Mouse (Mus musculus) stomach, postnatal 0 days (tissue): Measurements from ENCODE around the gene Oaz1. TPM values are rescaled to one million over a fixed set of nuclear protein-coding genes. Genes with fewer than 3 reads are reported as not detected.
A peak's percentile ranks its signal among the peaks of the same experiment; 100 is the strongest.

Source experiments
- ATAC-seq: fragments of 200-750 bp; cut with Nextera tagmentation; 2 replicates; pipeline ENCODE4 v1.8.0; 2017; ENCODE audit not compliant: low FRiP score, low TSS enrichment
- DNase-seq: peaks from one replicate; pipeline ENCODE4 v3.0.0-alpha.2; 2016; ENCODE audit warnings: low spot score
- H3K27ac ChIP-seq: fragments of 300-500 bp; sonication (generic); replicated peaks from 2 replicates; pipeline ENCODE4 v1.5.1; 2014; ENCODE audit warnings: mild to moderate bottlenecking, control low read depth
- H3K27me3 ChIP-seq: fragments of 300-500 bp; sonication (generic); 2 replicates; pipeline ENCODE4 v1.6.1; 2014; ENCODE audit warnings: low read length; ENCODE audit not compliant: control insufficient read depth, insufficient read depth
- H3K36me3 ChIP-seq: fragments of 300-500 bp; sonication (generic); 2 replicates; pipeline ENCODE4 v1.6.1; 2014; ENCODE audit warnings: low read length, mixed read lengths; ENCODE audit not compliant: control insufficient read depth, insufficient read depth
- H3K4me1 ChIP-seq: fragments of 300-500 bp; sonication (generic); replicated peaks from 2 replicates; pipeline ENCODE4 v1.6.1; 2014; ENCODE audit warnings: antibody characterized with exemption; ENCODE audit not compliant: control insufficient read depth, insufficient read depth
- H3K4me2 ChIP-seq: fragments of 300-500 bp; sonication (generic); replicated peaks from 2 replicates; pipeline ENCODE4 v1.6.1; 2014; ENCODE audit warnings: low read depth, mild to moderate bottlenecking, control low read depth, moderate library complexity
- H3K4me3 ChIP-seq: fragments of 300-500 bp; sonication (generic); 2 replicates; pipeline ENCODE4 v1.5.1; 2014; ENCODE audit warnings: low read depth, low read length, control low read depth
- H3K9ac ChIP-seq: fragments of 300-500 bp; sonication (generic); 2 replicates; pipeline ENCODE4 v1.6.1; 2014; ENCODE audit warnings: mild to moderate bottlenecking, low read length, control low read depth, mixed read lengths
- H3K9me3 ChIP-seq: fragments of 300-500 bp; sonication (generic); 2 replicates; pipeline ENCODE4 v1.6.1; 2016; ENCODE audit warnings: low read length; ENCODE audit not compliant: control insufficient read depth
- CTCF ChIP-seq: IDR thresholded peaks from 2 replicates; pipeline ENCODE4 v1.5.1; 2016; ENCODE audit warnings: antibody characterized with exemption, low read depth, mild to moderate bottlenecking, moderate library complexity
- EP300 ChIP-seq: optimal IDR thresholded peaks from 2 replicates; pipeline ENCODE3; 2016; ENCODE audit warnings: antibody characterized with exemption
- WGBS: fragments of 180-500 bp; shearing (Covaris S2); extraction: QIAGEN DNeasy Blood & Tissue Kit; methylation state at CpG from one replicate; pipeline ENCODE4 v1.1.7; 2014; 5-methylcytosine and 5-hydroxymethylcytosine counted together
- polyA plus RNA-seq: library from polyadenylated mRNA; unstranded; fragments of >200 nt; fragmentation: Nextera tagmentation; extraction: Ambion mirVana; gene quantifications from 2 replicates; pipeline ENCODE4 v1.2.1, GENCODE M21; 2015

Gene Oaz1
- polyA plus RNA-seq, 1 experiment from 2014 or later: 1,070 TPM

DNA sequence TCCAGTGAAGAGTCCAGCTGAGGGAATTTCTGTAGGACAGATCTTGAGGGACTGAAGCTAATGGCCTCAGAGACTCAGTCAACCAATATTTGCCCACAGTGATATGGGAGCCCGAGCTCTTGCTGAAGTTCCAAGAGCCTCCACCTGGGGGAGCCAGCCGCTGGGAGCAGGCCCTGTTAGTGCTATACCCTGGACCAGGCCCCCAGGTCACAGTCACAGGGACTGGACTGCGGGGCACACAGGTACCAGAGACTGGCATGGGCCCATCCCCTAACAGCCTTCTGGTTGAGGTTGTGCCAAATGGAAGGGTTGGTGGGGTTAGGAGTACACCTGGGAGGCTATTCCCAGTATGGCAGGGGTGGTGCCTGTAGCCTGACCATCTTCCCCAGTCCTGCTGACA lies 20.5 kb upstream of the Oaz1 start:
- ATAC-seq (peak; percentile 69), DNase-seq (peak; percentile 91)
- WGBS: 13% methylated on average over 3 of the region's 3 CpGs
- Histone ChIP-seq H3K9me3 (no peaks in the 10 kb centered on the region), H3K4me1 (no peaks in the 10 kb centered on the region), H3K27me3 (no peaks in the 10 kb centered on the region), H3K4me3 (no peak overlapping the region), H3K9ac (no peak overlapping the region), H3K4me2 (no peak overlapping the region), H3K36me3 (peaks cover 30% of the 10 kb centered on the region), H3K27ac (no peak overlapping the region)
- no peak for TF ChIP-seq EP300
- peak; percentile 84 for TF ChIP-seq CTCF

DNA sequence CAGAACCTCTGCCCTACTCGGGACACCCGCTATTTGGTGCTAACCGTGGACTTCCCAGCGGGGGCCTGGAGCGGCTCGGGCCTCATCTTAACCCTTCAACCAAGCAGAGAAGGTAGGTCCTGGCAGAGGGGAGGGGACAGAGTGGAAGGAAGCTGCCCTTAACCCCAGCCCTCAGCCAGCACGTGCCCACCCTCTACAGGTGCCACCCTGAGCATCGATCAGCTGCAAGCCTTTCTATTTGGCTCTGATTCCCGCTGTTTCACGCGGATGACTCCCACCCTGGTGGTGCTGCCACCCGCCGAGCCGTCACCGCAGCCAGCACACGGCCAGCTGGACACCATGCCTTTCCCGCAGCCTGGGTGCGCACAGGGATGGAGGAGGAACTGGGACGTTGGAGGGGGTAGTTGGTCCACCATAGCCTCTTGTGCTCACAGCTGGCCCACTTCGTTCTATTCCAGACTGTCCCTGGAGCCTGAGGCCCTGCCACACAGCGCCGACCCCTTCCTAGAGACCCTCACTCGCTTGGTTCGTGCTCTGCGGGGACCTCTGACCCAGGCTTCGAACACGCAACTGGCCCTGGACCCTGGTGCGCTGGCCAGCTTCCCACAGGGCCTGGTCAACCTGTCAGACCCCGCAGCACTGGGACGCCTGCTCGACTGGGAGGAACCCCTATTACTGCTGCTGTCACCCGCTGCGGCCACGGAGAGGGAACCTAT lies 20.0 kb upstream of the Oaz1 start:
- peak overlapping the region; percentile 88 for H3K4me2 ChIP-seq
- ATAC-seq: no peak
- H3K9ac ChIP-seq: peak overlapping the region; percentile 58
- H3K4me3 ChIP-seq: peak overlapping the region; percentile 43
- TF ChIP-seq EP300 (no peak), CTCF (no peak)
- no peak for DNase-seq
- H3K36me3 ChIP-seq: peaks cover 26% of the 10 kb centered on the region
- no peaks in the 10 kb centered on the region for H3K4me1 ChIP-seq
- H3K9me3 ChIP-seq: no peaks in the 10 kb centered on the region
- 49% methylated on average over 31 of the region's 34 CpGs for WGBS
- H3K27me3 ChIP-seq: no peaks in the 10 kb centered on the region
- H3K27ac ChIP-seq: 0 out of 2 replicates have a peak overlapping the region, but pooled peaks have one; percentile 49

DNA sequence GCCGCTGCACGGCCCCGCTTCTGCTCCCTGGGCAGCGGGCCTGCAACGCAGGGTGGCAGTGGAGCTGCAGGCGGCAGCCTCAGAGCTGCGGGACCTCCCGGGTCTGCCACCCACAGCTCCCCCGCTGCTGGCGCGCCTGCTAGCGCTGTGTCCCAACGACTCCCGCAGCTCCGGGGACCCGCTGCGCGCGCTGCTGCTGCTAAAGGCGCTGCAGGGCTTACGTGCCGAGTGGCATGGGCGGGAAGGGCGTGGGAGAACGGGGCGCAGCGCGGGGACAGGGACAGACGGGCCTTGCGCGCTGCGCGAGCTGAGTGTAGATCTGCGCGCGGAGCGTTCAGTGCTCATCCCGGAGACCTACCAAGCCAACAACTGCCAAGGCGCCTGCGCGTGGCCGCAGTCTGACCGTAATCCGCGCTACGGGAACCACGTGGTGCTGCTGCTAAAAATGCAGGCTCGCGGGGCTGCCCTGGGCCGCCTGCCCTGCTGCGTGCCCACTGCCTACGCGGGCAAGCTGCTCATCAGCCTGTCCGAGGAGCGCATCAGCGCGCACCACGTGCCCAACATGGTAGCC lies 19.3 kb upstream of the Oaz1 start:
- H3K27me3 ChIP-seq: no peaks in the 10 kb centered on the region
- ATAC-seq (peak; percentile 54), DNase-seq (peak; percentile 69)
- H3K27ac ChIP-seq: peak overlapping the region; percentile 49; the same call in 1 of the 2 replicates
- H3K4me1 ChIP-seq: no peaks in the 10 kb centered on the region
- peak overlapping the region; percentile 88 for H3K4me2 ChIP-seq
- H3K4me3 ChIP-seq: peak overlapping the region; percentile 43
- 0 out of 2 replicates have a peak, but pooled peaks have one; percentile 10 for TF ChIP-seq CTCF
- no peak for TF ChIP-seq EP300
- H3K36me3 ChIP-seq: peaks cover 21% of the 10 kb centered on the region
- WGBS: 1% methylated on average over 52 of the region's 58 CpGs
- peak overlapping the region; percentile 58 for H3K9ac ChIP-seq
- H3K9me3 ChIP-seq: no peaks in the 10 kb centered on the region

DNA sequence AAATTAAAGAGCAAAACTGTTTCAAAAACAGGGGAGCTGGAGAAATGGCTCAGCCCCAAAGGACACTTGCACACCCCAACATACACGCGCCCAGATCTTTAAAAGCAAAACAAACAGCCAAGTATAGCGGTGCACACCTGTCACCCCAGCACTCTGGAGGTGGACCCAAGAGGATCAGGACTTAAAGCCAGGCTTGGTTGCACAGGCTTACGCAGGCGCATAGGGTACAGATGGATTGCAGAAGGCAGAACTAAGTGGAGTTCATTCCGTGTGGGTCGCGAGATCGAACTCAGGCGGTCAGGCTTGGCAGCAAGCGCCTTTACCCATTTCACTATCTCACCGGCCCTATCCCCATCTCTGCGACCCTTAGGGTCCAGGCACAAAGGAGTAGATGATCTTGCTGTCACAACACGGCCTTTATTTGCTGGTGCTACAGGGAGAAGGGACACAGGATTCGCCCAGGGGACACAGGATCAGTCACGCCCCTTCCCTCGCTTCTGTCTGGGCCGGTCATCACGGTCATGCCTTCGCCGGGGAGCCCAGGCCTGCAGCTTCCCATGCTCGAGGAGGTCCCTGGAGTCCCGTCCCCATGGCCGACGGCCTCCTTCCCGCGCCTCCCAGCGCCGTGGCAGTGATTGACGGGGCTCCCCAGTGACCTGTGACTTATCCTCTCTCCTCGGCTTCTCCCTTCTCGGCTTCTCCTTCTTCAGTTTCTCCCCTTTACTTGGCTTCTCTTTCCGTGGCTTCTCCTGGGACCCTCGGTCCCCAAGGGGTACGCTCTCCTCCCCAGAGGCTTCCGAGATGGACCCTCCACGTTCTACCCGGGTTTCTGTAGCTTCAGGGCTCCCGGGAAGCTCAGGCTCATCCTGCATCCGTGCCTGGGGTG lies 18.1 kb upstream of the Oaz1 start:
- TF ChIP-seq CTCF (no peak), EP300 (no peak)
- H3K4me1 ChIP-seq: no peaks in the 10 kb centered on the region
- H3K4me3 ChIP-seq: no peak overlapping the region
- no peak overlapping the region for H3K27ac ChIP-seq
- DNase-seq: no peak
- no peak for ATAC-seq
- peak overlapping the region; percentile 21; the same call in 1 of the 2 replicates for H3K4me2 ChIP-seq
- WGBS: 29% methylated on average over 40 of the region's 40 CpGs
- H3K27me3 ChIP-seq: no peaks in the 10 kb centered on the region
- H3K9me3 ChIP-seq: no peaks in the 10 kb centered on the region
- peaks cover 10% of the 10 kb centered on the region for H3K36me3 ChIP-seq
- H3K9ac ChIP-seq: no peak overlapping the region; the same call in 1 of the 2 replicates

DNA sequence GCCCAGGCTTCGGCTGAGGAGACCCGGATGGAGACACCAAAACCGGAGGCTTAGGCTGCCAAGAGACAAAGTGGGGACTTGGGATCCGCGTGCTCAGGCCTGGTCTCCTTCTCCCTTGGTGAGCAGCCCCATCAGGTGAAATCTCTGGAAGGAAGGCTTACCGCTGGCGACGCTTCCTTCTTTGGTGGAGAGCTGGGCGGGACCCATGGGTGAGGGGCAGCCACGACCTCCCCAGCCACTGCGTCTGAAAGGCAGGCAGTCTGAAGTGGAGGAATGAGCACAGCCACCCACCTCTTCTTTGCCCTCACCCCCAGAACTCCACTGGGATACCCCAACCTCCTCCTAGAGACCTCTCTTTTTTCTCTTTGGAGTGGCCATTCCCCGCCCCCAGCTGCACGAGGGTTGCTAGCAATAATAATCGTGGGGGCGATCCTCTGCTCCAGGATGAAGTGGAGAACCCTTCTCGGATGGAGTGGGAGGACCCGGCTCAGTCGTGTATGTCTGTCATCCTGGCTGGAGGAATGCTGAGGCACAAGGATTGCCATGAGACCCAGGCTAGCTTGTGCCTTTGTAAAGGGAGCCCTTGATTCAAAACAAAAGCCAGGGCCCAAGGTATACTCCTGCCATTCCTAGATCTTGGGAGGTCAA lies 17.3 kb upstream of the Oaz1 start:
- no peaks in the 10 kb centered on the region for H3K4me1 ChIP-seq
- no peak overlapping the region for H3K4me3 ChIP-seq
- no peaks in the 10 kb centered on the region for H3K27me3 ChIP-seq
- DNase-seq (no peak), ATAC-seq (no peak)
- TF ChIP-seq CTCF (no peak), EP300 (no peak)
- peak overlapping the region; percentile 21; the same call in 1 of the 2 replicates for H3K4me2 ChIP-seq
- 0 out of 2 replicates have a peak, but pooled peaks cover 3% of the 10 kb centered on the region for H3K36me3 ChIP-seq
- 11% methylated on average over 13 of the region's 18 CpGs for WGBS
- H3K27ac ChIP-seq: no peak overlapping the region
- no peaks in the 10 kb centered on the region for H3K9me3 ChIP-seq
- H3K9ac ChIP-seq: no peak overlapping the region; the same call in 1 of the 2 replicates
